Mouse (Mus musculus) liver, embryonic 18 days (tissue): ENCODE measurements around the gene Ostf1. TPM values are rescaled to one million over a fixed set of nuclear protein-coding genes. Genes with fewer than 3 reads are reported as not detected.

Experiments
- polyA plus RNA-seq: library from polyadenylated mRNA; depleted of rRNA; stranded (reverse); fragments of >200 nt; gene quantifications from 2 replicates; pipeline ENCODE4 v1.2.3, GENCODE M21; 2012; rRNA removed

Gene Ostf1
- polyA plus RNA-seq, result 42.2 and 43.9 TPM in 2 replicates

GRCm38 (mm10) chr19:18631644-18632219, at the start of gene Ostf1, which contains the start of gene Nmrk1:
Gene Ostf1 (minus strand): TSS chr19:18631823.
Gene Nmrk1 (plus strand): TSS chr19:18631950.

DNA sequence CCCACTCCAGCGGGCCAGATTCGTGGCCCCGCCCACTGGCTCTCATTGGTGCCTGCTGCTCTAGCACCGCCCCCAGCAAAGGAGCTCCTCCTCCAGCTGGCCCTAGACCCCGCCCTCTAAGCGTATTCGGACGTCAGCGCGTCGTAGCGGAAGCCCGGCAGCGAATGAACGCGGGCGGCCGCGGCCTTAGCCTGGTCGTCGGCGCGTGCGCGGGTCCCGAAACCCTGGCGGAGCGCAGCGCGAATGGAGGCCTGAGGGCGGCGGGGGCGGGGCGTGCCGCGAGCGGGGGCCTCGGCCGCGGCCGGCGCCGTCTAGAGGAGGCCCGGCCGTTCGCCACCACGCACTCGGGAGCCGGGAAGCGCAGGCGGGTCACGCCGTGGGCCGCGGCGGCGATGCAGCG, 39.0 kb upstream of the Ostf1 start, which contains the start of gene Carnmt1:
Gene Carnmt1, plus strand, starts transcription at position 157 of the 400 bp plus-strand sequence.

Other genes starting within 250 kb of the Ostf1 start
- 8.5 and 8.6 TPM in 2 replicates for gene Nmrk1, start 127 bp upstream of the Ostf1 start, polyA plus RNA-seq
- 5.2 and 5.3 TPM in 2 replicates for gene Carnmt1, start 38.9 kb upstream of the Ostf1 start, polyA plus RNA-seq
- gene D030056L22Rik, start 81.4 kb upstream of the Ostf1 start, polyA plus RNA-seq, result 16.7 and 17.1 TPM in 2 replicates
- 0.01 TPM in 2 replicates for gene Trpm6, start 118.2 kb upstream of the Ostf1 start, polyA plus RNA-seq